Mouse (Mus musculus) limb, embryonic 10.5 days (tissue): ENCODE results near the gene Gramd1a. TPM values are rescaled to one million over a fixed set of nuclear protein-coding genes. Genes with fewer than 3 reads are reported as not detected.

ENCODE experiments used
- DNase-seq: peaks from one replicate; pipeline ENCODE4 v3.0.0-alpha.2; 2017; ENCODE audit warnings: low spot score
- H3K27ac ChIP-seq: fragments of 300-500 bp; sonication (generic); 2 replicates; pipeline ENCODE4 v1.5.1; 2016; ENCODE audit warnings: mild to moderate bottlenecking
- H3K27me3 ChIP-seq: fragments of 300-500 bp; sonication (generic); 2 replicates; pipeline ENCODE4 v1.6.1; 2016; ENCODE audit warnings: low read depth, mild to moderate bottlenecking; ENCODE audit not compliant: poor library complexity, severe bottlenecking
- H3K36me3 ChIP-seq: fragments of 300-500 bp; sonication (generic); 2 replicates; pipeline ENCODE4 v1.6.1; 2016; ENCODE audit warnings: mild to moderate bottlenecking, moderate library complexity
- H3K4me1 ChIP-seq: fragments of 300-500 bp; sonication (generic); 2 replicates; pipeline ENCODE4 v1.6.1; 2016
- H3K4me3 ChIP-seq: fragments of 300-500 bp; sonication (generic); 2 replicates; pipeline ENCODE4 v1.5.1; 2016; ENCODE audit warnings: mild to moderate bottlenecking, moderate library complexity
- H3K9me3 ChIP-seq: fragments of 300-500 bp; sonication (generic); replicated peaks from 2 replicates; pipeline ENCODE4 v1.6.1; 2016; ENCODE audit warnings: mild to moderate bottlenecking
- WGBS: fragments of 180-500 bp; shearing (Covaris S2); methylation state at CpG from one replicate; pipeline ENCODE4 v1.1.7; 2016; 5-methylcytosine and 5-hydroxymethylcytosine counted together
- polyA plus RNA-seq: library from polyadenylated mRNA; unstranded; fragments of >200 nt; fragmentation: Nextera tagmentation; extraction: Ambion mirVana; gene quantifications from 2 replicates; pipeline ENCODE4 v1.2.1, GENCODE M21; 2016

Gramd1a gene
- polyA plus RNA-seq, 1 experiment from 2014 or later = 106 TPM

GRCm38 (mm10) chr7:31148086-31148485 is 7.6 kb downstream of the Gramd1a start:
- H3K27ac ChIP-seq = peak overlapping the region; percentile 99
- H3K4me1 ChIP-seq = peaks cover 45% of the 10 kb centered on the region
- WGBS = 86% methylated on average over 3 of the region's 3 CpGs
- peaks cover 46% of the 10 kb centered on the region for H3K36me3 ChIP-seq
- H3K9me3 ChIP-seq = no peaks in the 10 kb centered on the region
- peak overlapping the region; percentile 94 for H3K4me3 ChIP-seq
- H3K27me3 ChIP-seq = no peaks in the 10 kb centered on the region
- no peak for DNase-seq

DNA sequence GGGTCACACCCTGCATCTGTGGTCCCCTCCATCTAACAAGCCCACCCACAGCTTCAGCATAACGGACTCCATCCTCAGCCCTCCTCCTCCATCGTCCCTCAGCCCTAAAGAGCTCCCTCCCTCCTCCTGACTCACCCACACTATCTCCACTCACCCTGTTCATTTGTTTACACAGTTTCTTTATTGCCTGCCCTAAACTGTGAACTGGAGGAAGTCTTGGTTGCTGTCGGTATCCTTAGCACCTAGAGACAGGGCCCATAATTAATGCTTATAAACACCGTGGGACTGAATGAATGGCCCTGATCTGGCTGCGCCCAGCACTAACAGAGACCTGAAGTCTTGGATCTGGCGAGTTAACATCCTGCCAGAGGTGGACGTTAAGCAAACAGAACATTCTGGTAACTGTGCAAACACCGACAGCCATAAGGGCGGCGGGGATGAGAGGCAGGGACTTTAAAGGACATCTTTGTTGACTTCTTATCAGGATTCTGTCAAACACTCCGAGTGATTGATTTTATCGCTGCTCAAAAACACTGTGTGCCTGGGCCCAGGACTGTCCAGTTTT is 10.0 kb downstream of the Gramd1a start:
- no peak for DNase-seq
- Histone ChIP-seq H3K36me3 (peaks cover 70% of the 10 kb centered on the region), H3K27me3 (no peaks in the 10 kb centered on the region), H3K9me3 (no peaks in the 10 kb centered on the region), H3K27ac (no peak overlapping the region), H3K4me3 (no peak overlapping the region), H3K4me1 (peaks cover 31% of the 10 kb centered on the region)
- WGBS = 31% methylated on average over 12 of the region's 12 CpGs

DNA sequence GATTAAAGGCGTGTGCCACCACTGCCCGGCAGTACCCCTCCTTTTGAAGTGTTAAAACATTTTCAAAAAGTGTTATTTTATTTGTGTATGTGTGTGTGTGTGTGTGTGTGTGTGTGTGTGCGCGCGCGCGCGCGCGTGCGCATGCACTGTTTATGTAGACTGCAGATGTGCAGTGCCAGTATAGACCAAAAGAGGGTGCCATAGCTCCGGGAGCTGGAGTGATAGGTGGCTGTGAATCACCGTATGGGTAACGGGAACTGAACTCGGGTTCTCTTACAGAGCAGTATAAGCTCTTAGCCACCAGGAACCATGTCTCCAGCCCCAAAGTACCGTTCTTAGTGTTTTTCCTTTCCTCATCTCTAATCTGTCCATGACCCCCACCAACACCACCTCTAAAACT is 10.8 kb downstream of the Gramd1a start:
- peaks cover 29% of the 10 kb centered on the region for H3K4me1 ChIP-seq
- H3K4me3 ChIP-seq = no peak overlapping the region
- peaks cover 78% of the 10 kb centered on the region for H3K36me3 ChIP-seq
- WGBS = 96% methylated on average over 16 of the region's 16 CpGs
- H3K27ac ChIP-seq = no peak overlapping the region
- no peaks in the 10 kb centered on the region for H3K27me3 ChIP-seq
- DNase-seq = no peak
- no peaks in the 10 kb centered on the region for H3K9me3 ChIP-seq

DNA sequence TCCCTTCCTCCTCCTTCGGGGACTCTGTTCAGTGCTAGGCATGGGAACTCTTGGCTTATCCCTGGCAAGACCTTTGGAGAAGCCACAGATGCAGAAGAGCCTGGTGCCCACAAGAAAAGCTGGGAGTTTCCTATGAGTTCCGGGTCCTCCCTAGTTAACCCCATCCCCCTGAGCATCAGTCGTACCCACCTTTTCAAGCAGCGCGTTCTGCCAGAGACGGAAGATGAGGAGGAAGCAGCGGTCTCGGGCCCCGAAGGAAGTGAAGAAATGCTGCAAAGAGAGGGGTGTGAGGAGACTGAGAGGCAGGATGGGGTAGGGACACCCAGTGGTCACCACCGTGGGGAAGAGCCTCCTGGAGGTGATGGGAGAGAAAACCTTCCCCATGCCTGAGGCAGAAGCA is 14.8 kb downstream of the Gramd1a start:
- Histone ChIP-seq H3K4me1 (no peaks in the 10 kb centered on the region), H3K27me3 (no peaks in the 10 kb centered on the region), H3K27ac (no peak overlapping the region), H3K4me3 (no peak overlapping the region), H3K9me3 (no peaks in the 10 kb centered on the region), H3K36me3 (peaks cover 98% of the 10 kb centered on the region)
- DNase-seq = no peak
- 94% methylated on average over 10 of the region's 10 CpGs for WGBS

DNA sequence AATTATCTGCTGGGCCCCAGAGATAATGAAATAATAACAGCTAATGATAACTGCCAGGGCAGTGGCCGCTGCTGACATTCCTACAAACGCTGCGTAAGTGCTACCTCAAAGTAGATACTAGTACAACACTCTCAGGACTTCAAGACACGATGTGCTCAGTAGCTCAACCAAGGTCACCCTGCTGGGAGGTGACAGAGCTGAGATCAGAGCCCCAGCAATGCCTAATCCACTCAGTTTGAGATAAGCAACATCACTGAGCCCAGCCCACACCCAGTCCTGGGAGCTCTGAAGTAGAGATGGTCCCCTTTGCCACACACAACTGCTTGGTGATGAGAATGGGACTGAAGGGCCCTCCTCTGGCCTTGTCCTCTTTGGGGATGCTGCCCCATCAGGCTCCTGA is 15.4 kb downstream of the Gramd1a start:
- no peak overlapping the region for H3K4me3 ChIP-seq
- H3K9me3 ChIP-seq = no peaks in the 10 kb centered on the region
- DNase-seq = no peak
- 90% methylated on average over 4 of the region's 4 CpGs for WGBS
- no peak overlapping the region for H3K27ac ChIP-seq
- H3K27me3 ChIP-seq = no peaks in the 10 kb centered on the region
- no peaks in the 10 kb centered on the region for H3K4me1 ChIP-seq
- peaks cover 98% of the 10 kb centered on the region for H3K36me3 ChIP-seq

- H3K36me3 ChIP-seq = peaks cover 98% of the 10 kb centered on the region
These were observed 15.9 kb downstream of the Gramd1a start for GRCm38 (mm10) chr7:31139765-31140164.

DNA sequence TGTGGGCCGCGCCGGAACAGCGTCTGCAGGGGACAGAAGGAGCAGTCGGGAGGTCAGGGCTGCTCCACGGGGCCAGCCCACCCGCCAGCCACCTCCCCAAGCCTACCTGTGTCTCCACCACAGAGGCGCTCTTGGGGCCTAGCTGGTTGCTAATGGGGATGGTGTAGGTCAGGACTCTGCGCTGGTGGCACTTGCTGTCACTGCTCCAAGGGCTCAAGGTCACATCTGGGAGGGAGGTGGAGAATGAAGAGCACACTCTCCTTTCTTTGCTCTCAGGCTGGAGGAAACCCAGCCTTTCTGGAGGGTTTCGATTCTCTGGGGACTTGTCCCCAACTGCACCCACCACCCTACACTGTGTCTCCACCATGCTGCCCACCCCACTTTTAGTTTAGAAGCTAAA is 20.0 kb downstream of the Gramd1a start:
- H3K9me3 ChIP-seq = no peaks in the 10 kb centered on the region
- no peaks in the 10 kb centered on the region for H3K4me1 ChIP-seq
- no peak overlapping the region for H3K27ac ChIP-seq
- peaks cover 100% of the 10 kb centered on the region for H3K36me3 ChIP-seq
- WGBS = 96% methylated on average over 10 of the region's 10 CpGs
- no peak overlapping the region for H3K4me3 ChIP-seq
- DNase-seq = no peak
- H3K27me3 ChIP-seq = no peaks in the 10 kb centered on the region

More at GRCm38 (mm10) chr7:31139765-31140164, 15.9 kb downstream of the Gramd1a start:
- H3K9me3 ChIP-seq = no peaks in the 10 kb centered on the region
- peak; percentile 57 for DNase-seq
- no peaks in the 10 kb centered on the region for H3K4me1 ChIP-seq
- no peak overlapping the region for H3K4me3 ChIP-seq
- H3K27me3 ChIP-seq = no peaks in the 10 kb centered on the region
- H3K27ac ChIP-seq = no peak overlapping the region
- WGBS = 68% methylated on average over 5 of the region's 5 CpGs

GRCm38 (mm10) chr7:31131866-31132265 is 23.8 kb downstream of the Gramd1a start:
- H3K27ac ChIP-seq = no peak overlapping the region
- DNase-seq = no peak
- H3K27me3 ChIP-seq = peaks cover 28% of the 10 kb centered on the region
- WGBS = 95% methylated on average over 4 of the region's 4 CpGs
- H3K4me1 ChIP-seq = peaks cover 14% of the 10 kb centered on the region
- no peaks in the 10 kb centered on the region for H3K9me3 ChIP-seq
- H3K36me3 ChIP-seq = peaks cover 89% of the 10 kb centered on the region
- no peak overlapping the region for H3K4me3 ChIP-seq

DNA sequence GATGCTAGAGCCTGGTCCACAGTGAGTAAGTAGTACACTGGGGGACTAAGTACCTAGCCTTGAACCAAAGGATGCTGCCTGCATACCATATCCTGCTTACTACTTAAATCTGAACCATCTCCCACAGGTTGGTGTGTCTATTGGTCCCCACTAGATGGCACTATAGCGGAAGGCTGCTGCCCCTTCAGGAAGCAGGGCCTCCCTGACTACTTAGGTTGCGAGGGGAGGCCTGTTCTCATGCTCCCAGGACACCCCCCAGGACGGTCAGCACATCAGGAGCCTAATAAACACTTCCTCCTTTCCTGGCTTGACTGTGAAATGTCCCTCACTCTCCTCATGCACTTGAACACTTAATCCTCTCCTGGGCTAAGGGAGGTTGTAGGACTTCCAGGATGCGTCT is 24.9 kb downstream of the Gramd1a start:
- peak; percentile 54 for DNase-seq
- Histone ChIP-seq H3K27ac (no peak overlapping the region), H3K27me3 (peaks cover 38% of the 10 kb centered on the region), H3K4me1 (peaks cover 23% of the 10 kb centered on the region), H3K4me3 (no peak overlapping the region), H3K9me3 (no peaks in the 10 kb centered on the region), H3K36me3 (peaks cover 79% of the 10 kb centered on the region)
- WGBS = 43% methylated on average over 4 of the region's 4 CpGs

DNA sequence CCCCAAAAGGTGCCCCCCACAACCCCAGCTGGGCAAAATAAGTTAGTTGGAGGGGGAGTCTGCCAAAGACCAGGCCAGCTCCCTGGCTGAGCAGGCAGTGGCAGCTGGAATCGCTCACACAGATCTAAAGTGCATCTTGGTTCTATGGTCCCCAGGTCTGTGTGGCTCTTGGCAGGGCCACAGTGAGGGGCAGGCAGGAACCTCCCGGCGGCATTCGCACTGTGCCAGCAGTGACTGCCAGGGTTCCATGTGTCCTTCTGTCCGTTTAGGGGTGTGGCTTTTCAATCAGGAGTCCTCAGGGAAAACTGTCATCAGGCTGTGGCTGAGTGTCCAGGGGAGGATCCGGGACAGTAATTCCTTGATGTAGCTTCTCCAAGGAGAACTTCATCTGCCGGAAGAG is 25.5 kb downstream of the Gramd1a start:
- 94% methylated on average over 7 of the region's 7 CpGs for WGBS
- peaks cover 72% of the 10 kb centered on the region for H3K36me3 ChIP-seq
- peaks cover 45% of the 10 kb centered on the region for H3K27me3 ChIP-seq
- no peak overlapping the region for H3K27ac ChIP-seq
- H3K9me3 ChIP-seq = no peaks in the 10 kb centered on the region
- no peak overlapping the region for H3K4me3 ChIP-seq
- H3K4me1 ChIP-seq = peaks cover 23% of the 10 kb centered on the region
- no peak for DNase-seq

- H3K27me3 ChIP-seq = peaks cover 59% of the 10 kb centered on the region
- H3K4me1 ChIP-seq = peaks cover 23% of the 10 kb centered on the region
- no peaks in the 10 kb centered on the region for H3K9me3 ChIP-seq
- 58% methylated on average over 9 of the region's 9 CpGs for WGBS
- peaks cover 53% of the 10 kb centered on the region for H3K36me3 ChIP-seq
- H3K4me3 ChIP-seq = no peak overlapping the region
- DNase-seq = no peak
- H3K27ac ChIP-seq = no peak overlapping the region
These were observed 27.5 kb downstream of the Gramd1a start for GRCm38 (mm10) chr7:31128157-31128705.

DNA sequence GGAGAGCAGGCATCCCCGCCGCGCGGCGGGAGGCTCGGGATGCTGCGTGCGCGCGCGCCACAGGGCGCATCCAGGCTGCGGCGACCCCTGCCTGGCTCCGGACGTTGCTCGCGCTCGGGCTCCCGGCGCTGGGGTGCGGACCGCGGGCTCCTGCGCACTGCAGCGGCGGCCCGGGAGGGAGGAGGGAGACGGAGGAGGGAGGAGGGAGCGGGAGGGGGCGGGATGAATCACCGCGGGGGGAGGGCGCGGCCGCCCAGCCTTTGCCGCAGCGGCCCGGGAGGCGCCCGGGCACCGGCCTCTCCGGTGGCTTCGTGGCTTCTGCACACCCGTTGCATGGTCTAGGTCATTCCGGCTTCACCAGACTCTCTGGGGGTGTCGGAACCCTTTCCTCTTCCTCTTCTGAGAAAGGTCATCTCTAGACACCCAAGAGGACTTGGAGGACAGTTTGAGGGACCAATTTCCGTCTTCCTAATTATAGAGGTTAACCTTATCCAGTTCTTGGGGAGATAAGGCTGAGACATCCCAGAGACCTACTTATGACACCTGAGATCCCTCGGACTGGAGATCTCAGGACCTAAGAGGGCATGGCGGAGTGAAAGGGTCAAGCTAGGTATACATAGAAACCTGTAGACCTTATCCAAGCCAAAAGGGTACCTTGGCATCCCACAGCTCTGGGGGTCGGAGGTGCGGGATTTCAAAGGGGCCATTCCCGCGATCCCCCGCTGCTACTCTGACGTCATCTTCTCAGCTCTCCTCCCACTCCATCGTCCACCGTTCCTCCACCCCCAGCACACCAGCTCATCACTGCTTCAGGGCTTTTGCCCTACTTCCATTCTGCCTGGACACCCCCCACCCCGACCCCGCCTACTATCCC is 28.6 kb downstream of the Gramd1a start, which contains the start of gene Scn1b:
Gene Scn1b (minus strand): TSS at position 153 of the 874 bp plus-strand sequence.
- Histone ChIP-seq H3K27ac (peak within 1 kb of the TSS; percentile 72), H3K9me3 (no peaks in the 10 kb centered on the region), H3K4me1 (peaks cover 23% of the 10 kb centered on the region), H3K27me3 (peaks cover 61% of the 10 kb centered on the region), H3K4me3 (peak within 1 kb of the TSS; percentile 68), H3K36me3 (peaks cover 41% of the 10 kb centered on the region)
- 1% methylated on average over 58 of the region's 60 CpGs for WGBS
- peak; percentile 54 for DNase-seq

DNA sequence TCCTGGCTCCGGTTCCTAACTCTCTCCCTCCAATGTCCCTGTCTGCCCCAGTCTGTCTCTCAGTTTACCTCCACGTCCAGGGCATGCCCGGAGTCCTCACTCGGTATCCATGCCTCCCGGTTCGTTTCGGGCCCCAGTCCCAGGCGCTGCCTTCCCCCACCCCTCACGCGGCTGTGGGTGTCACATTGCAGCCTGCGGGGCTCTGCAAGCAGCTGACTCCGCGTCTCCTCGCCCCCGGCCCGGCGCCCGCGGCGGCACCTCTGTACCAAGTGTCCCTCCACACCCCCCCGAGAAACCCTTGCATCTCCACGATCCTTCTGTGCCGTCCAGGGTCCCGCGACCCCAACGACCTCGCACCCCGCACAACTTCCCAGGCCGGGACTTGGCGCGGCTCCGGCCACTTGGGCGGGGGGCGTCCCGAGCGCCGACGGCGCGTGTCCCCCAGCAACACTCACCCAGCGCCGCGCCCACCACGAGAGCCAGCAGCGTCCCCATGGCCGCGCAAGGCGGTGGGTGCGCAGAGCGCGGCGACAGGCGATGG is 29.4 kb downstream of the Gramd1a start:
- peak; percentile 55 for DNase-seq
- H3K36me3 ChIP-seq = peaks cover 33% of the 10 kb centered on the region
- peaks cover 61% of the 10 kb centered on the region for H3K27me3 ChIP-seq
- H3K27ac ChIP-seq = peak overlapping the region; percentile 72
- WGBS = 1% methylated on average over 53 of the region's 53 CpGs
- peaks cover 23% of the 10 kb centered on the region for H3K4me1 ChIP-seq
- H3K9me3 ChIP-seq = no peaks in the 10 kb centered on the region
- H3K4me3 ChIP-seq = peak overlapping the region; percentile 68
